Mouse (Mus musculus) mature B cell (primary cell): Measurements from ENCODE around the gene F11r.

ENCODE experiments used
- in situ Hi-C: fragments of 300-500 bp; cut with MboI; formaldehyde crosslinking; loops from 2 replicates; pipeline ENCODE4 v1.14.3; 2019

Gene F11r

DNA sequence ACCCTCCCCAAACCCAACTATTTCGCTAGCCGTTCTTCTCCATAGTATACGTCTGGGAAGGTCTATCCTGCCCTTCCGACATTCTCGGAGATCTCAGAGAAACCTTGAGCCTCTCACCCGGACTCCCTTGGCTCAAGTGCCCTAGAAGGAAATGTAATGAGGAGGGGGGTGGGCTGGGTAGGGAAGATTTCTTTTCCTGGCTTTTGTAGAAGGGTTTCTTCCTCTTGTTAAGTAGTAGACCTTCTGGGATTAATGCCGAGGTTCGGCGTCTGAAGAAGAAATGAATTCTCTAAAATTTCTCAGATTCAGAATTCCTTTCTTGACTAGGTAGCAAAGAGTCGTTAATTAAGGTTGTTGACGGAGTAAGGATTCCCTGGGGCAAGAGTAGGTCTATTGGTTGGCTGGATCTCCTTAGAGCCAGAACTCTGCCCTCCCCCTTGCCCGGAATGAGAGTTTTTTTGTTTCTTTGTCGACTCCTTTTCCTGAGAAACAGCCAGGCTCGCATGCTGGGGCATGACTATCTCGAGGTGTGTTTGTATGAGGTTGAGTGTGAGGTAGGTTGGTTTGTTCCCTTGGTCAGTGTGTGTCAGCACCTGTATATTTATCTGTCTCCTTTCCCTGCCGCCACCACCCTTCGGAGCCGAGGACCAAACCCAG is 807 bp downstream of the F11r start:
- in situ Hi-C loops = no loop called here

DNA sequence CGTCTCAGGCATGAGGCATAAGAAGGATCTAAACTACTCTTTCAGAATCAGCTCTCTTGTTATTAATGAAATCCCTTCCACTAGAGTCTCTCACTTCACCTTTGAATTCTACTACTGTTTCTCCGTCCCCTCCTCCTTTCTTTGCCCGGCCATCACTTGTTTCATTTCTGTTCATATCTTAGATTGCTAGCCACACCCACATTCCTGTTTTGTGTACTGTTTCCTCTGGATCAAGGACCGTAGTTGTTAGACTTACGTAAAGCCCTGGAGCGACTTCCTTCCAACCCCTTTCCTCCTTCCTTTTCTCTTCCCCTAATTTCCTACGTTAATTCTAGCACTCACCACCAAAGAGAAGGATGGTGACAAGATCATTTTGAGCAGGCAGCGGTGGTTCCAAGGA is 1.7 kb downstream of the F11r start:
- in situ Hi-C loops = no loop called here

DNA sequence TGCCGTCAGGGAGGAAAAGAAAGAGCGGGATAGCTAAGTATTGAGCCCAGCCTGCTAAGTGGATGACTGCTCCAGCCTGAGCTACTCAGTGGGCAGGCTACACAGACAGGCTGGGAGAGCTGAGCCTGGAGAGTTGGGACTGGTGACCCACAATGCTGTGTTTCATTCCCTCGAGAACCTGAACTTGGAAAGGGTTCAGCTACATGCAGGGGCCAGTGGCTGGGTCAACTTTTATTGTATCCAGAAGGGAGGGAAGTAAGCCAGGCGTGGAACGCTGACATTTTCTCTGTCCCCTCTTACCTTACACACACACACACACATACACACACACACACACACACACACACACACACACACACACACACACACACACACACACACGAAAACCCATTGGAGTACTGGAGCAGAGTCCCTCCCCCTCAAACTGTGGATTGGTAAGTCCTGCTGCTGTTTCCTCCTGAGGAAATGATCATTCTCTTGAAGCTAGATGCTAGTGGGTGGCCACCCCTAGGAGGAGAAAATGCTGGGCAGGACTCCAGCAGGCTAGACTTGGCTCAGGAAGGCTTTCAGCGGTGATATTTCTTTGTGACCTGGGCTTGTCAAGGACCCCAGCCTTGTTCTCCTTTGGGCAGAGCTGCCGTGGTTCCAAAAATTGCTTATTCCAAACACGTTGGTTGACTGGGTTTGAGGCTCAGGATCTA is 2.8 kb downstream of the F11r start:
- in situ Hi-C loops = no loop called here

GRCm38 (mm10) chr1:171441466-171442412 is 4.4 kb downstream of the F11r start:
- in situ Hi-C loops = no loop called here

DNA sequence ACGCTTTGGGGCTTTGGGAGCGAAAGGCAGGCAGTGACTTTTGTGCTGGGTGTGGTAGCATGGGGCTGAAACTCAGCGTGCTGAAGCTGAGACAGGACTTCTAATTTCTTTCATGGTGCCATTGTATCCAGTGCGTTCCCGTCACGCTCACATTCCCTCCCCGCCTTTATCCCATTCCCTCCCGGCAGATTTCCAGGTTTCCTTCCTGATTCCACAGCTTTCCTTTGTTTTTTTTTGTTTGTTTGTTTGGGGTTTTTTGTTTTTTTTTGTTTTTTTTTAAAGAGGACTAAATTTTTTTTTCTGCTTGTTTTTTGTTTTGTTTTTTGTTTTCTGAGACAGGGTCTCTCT is 5.1 kb downstream of the F11r start:
- in situ Hi-C loops = no loop called here

GRCm38 (mm10) chr1:171445050-171445449 is 7.7 kb downstream of the F11r start:
- in situ Hi-C loops = no loop called here

- in situ Hi-C loops = no loop called here
Observed at GRCm38 (mm10) chr1:171446854-171447253, 9.5 kb downstream of the F11r start.

- in situ Hi-C loops = no loop called here
Observed at GRCm38 (mm10) chr1:171447692-171448091, 10.4 kb downstream of the F11r start.

- in situ Hi-C loops = no loop called here
Observed at GRCm38 (mm10) chr1:171450062-171450461, 12.7 kb downstream of the F11r start.

DNA sequence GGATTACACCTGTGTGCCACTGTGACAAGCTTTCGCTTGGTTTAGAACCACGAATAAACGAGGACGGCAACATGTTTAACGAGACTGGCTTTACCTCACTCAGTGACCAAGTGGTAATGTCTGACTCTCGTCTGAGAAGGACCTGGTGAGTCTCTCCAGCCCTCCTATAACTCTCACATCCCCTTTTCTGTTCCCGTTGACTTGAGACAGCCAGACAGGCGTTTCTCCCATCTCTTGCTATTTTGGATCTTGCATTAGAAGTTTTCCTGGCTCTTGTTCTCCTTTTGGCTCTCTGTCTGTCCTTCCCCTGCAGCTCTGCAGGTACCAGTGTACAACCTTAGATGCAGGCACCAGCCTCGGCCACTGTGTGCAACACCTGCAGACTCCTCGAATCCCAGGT is 13.7 kb downstream of the F11r start:
- in situ Hi-C loops = no loop called here

DNA sequence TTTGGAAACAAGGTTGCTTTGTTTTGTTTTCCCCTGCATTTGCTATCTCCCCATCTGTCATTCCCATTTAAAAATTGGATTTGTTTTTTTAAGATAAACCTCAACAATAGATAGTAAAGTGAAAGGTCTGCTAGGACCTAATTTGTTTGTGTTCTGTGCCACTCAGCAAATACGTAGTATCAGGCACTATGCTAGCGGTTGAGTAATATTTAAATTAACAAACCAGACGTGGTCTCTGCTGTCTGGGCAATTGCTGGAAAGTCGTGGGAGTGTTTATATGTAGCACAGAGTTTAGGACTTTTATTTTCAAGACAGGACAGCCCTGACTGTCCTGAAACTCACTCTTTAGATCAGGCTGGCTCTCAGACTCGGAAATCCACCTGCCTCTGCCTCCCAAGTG is 15.2 kb downstream of the F11r start:
- in situ Hi-C loops = no loop called here

GRCm38 (mm10) chr1:171452923-171453322 is 15.6 kb downstream of the F11r start:
- in situ Hi-C loops = no loop called here

GRCm38 (mm10) chr1:171454926-171455325 is 17.6 kb downstream of the F11r start:
- in situ Hi-C loops = no loop called here

GRCm38 (mm10) chr1:171457568-171457967 is 20.2 kb downstream of the F11r start:
- in situ Hi-C loops = no loop called here

DNA sequence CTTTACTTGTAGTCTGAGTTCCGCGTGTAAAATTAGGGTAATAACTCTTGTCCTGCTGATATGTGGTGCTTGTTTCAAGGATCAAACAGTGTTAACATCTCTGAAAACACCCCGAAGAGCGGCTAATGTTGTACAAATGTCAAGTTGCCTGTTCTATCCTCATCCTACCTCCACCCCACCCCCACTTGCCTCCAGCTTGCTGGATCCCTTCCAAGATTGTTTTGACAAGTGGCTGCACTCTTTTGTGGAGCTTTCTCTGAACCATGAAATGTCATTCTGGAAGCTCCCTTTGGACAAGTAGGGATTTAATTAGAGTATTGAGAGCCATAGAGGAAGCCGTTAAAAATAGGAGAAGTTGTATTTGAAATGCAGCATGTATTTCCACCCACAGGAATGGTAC is 22.5 kb downstream of the F11r start:
- in situ Hi-C loops = no loop called here

- in situ Hi-C loops = no loop called here
Observed at GRCm38 (mm10) chr1:171460551-171461503, 23.5 kb downstream of the F11r start.

GRCm38 (mm10) chr1:171463133-171463532 is 25.8 kb downstream of the F11r start:
- in situ Hi-C loops = no loop called here

- in situ Hi-C loops = no loop called here
Observed at GRCm38 (mm10) chr1:171465749-171466412, 28.5 kb downstream of the F11r start.

GRCm38 (mm10) chr1:171466565-171466964 is 29.2 kb downstream of the F11r start:
- in situ Hi-C loops = no loop called here

GRCm38 (mm10) chr1:171469678-171470077 is 32.3 kb downstream of the F11r start:
- in situ Hi-C loops = loop anchor here (10.0 kb wide), 1 partner anchor 105 kb away; the partner anchor contains the start of gene Klhdc9

GRCm38 (mm10) chr1:171470371-171470871 is 33.1 kb downstream of the F11r start:
- in situ Hi-C loops = loop anchor here (10.0 kb wide), 1 partner anchor 106 kb away; the partner anchor contains the start of gene Klhdc9
